Mouse (Mus musculus) neural tube, embryonic 14.5 days (tissue): ENCODE results near the gene Kcnh6. TPM values are rescaled to one million over a fixed set of nuclear protein-coding genes. Genes with fewer than 3 reads are reported as not detected.
A peak's percentile ranks its signal among the peaks of the same experiment; 100 is the strongest.
"Not testable (repeated sequence)": the region's sequence is repeated elsewhere in the genome, so short reads cannot be mapped to it uniquely, and the experiment has no call there.

ENCODE experiments used
- ATAC-seq: fragments of 200-750 bp; cut with Nextera tagmentation; 2 replicates; pipeline ENCODE4 v1.8.0; 2017; ENCODE audit warnings: low read depth, mild to moderate bottlenecking, moderate TSS enrichment, moderate library complexity
- H3K27ac ChIP-seq: fragments of 300-500 bp; sonication (generic); 2 replicates; pipeline ENCODE4 v1.5.1; 2014; ENCODE audit warnings: low read depth, mild to moderate bottlenecking, control low read depth, low read length, moderate library complexity, mixed read lengths
- H3K27me3 ChIP-seq: fragments of 300-500 bp; sonication (generic); 2 replicates; pipeline ENCODE4 v1.6.1; 2014; ENCODE audit warnings: low read length; ENCODE audit not compliant: control insufficient read depth, insufficient read depth
- H3K36me3 ChIP-seq: fragments of 300-500 bp; sonication (generic); 2 replicates; pipeline ENCODE4 v1.6.1; 2014; ENCODE audit warnings: low read length, mixed read lengths; ENCODE audit not compliant: control insufficient read depth, insufficient read depth
- H3K4me1 ChIP-seq: fragments of 300-500 bp; sonication (generic); 2 replicates; pipeline ENCODE4 v1.6.1; 2014; ENCODE audit warnings: low read length; ENCODE audit not compliant: control insufficient read depth, insufficient read depth
- H3K4me2 ChIP-seq: fragments of 300-500 bp; sonication (generic); 2 replicates; pipeline ENCODE4 v1.6.1; 2014; ENCODE audit warnings: mild to moderate bottlenecking, low read depth, low read length, control low read depth
- H3K4me3 ChIP-seq: fragments of 300-500 bp; sonication (generic); 2 replicates; pipeline ENCODE4 v1.5.1; 2014; ENCODE audit warnings: low read depth, low read length, control low read depth, mixed read lengths
- H3K9ac ChIP-seq: fragments of 300-500 bp; sonication (generic); replicated peaks from 2 replicates; pipeline ENCODE4 v1.6.1; 2014; ENCODE audit warnings: low read depth, mild to moderate bottlenecking, control low read depth, low read length, mixed read lengths
- H3K9me3 ChIP-seq: fragments of 300-500 bp; sonication (generic); 2 replicates; pipeline ENCODE4 v1.6.1; 2016; ENCODE audit warnings: low read length; ENCODE audit not compliant: control insufficient read depth
- WGBS: fragments of 180-500 bp; shearing (Covaris S2); extraction: QIAGEN DNeasy Blood & Tissue Kit; methylation state at CpG from one replicate; pipeline ENCODE4 v1.1.7; 2014; 5-methylcytosine and 5-hydroxymethylcytosine counted together
- polyA plus RNA-seq: library from polyadenylated mRNA; unstranded; fragments of >200 nt; fragmentation: Nextera tagmentation; extraction: Ambion mirVana; gene quantifications from 2 replicates; pipeline ENCODE4 v1.2.1, GENCODE M21; 2014

Gene Kcnh6
- polyA plus RNA-seq, 1 experiment from 2014 or later: 3.3 TPM

DNA sequence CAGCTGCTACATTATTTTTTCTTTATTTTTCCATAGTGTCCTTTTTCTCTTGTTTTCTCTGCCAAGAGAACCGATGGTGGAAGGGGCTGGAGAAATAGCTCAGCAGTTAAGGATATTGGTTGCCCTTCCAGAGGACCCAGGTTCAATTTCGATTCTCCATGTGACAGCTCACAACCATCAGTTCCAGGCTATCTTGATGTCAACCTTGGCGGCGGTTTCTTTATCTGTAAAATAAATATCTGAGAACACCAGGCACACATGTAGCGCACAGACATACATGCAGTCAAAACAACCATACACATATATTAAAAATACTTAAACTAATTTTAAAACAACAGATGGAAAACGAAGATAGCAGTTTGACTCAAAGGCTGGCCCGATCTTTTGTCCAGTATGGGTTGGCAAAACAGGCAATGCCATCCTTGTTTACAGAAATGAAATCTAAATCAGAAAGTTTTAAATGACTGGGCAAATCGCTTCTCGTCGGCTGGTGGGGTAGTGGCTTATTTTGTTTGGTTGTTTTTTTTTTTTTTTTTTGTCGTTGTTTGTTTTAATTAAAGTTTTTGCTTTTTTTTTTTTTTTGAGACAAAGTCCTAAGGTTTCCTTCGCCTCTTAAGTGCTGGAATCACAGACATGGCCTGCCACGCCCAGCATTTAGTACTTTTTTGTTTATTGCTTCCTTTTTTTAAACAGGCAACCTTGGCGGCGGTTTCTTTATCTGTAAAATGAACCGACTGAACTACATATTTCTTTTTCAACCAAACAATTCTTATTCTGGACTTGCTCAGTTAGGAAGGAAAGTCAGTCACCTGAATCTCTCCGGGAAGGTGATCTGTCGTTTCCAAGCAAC, 57.4 kb downstream of the Kcnh6 start:
- no peak overlapping the region for H3K27ac ChIP-seq
- no peaks in the 10 kb centered on the region for H3K27me3 ChIP-seq
- no peaks in the 10 kb centered on the region for H3K9me3 ChIP-seq
- H3K4me2 ChIP-seq: peak overlapping the region; percentile 95
- H3K9ac ChIP-seq: no peak overlapping the region
- peak overlapping the region; percentile 72 for H3K4me3 ChIP-seq
- no peak for ATAC-seq
- no peaks in the 10 kb centered on the region for H3K4me1 ChIP-seq
- WGBS: 46% methylated on average over 18 of the region's 18 CpGs
- H3K36me3 ChIP-seq: no peaks in the 10 kb centered on the region

DNA sequence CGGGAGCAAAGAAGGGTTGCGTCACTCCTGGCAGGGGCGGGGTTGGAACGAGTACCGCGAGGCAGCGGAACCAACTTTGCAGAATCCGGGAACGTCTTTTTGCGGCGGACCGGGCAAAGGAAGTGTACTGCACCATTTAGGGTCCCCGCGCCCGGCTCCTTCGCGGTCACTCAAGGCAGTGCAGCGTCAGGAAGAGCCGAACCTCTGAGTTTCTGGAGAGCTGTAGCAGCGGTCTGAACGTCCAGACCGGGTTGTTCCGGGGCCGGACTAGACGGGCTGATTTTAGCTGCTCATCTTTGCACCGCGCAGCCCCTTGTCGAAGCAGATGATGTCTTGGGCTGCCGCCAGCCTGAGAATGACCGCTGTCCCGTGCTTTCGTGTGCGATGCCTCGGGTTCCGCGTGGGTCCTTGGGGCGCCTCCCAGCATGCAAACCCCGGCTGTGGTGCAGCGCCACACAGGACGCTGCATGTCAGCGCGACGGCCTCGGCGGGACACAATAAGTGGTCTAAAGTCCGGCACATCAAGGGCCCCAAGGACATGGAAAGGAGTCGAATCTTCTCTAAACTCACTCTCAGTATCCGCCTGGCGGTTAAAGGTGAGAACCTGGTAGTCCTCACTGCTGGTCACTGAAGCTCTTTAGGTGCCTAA, 58.1 kb downstream of the Kcnh6 start, which contains the start of gene Taco1:
Gene Taco1, plus strand, starts transcription at position 139 of the 649 bp plus-strand sequence.
- Histone ChIP-seq H3K4me1 (no peaks in the 10 kb centered on the region), H3K36me3 (no peaks in the 10 kb centered on the region), H3K4me2 (peak within 1 kb of the TSS; percentile 95), H3K27ac (peak within 1 kb of the TSS; percentile 76), H3K27me3 (no peaks in the 10 kb centered on the region), H3K9ac (peak within 1 kb of the TSS; percentile 74), H3K4me3 (peak within 1 kb of the TSS; percentile 72), H3K9me3 (no peaks in the 10 kb centered on the region)
- ATAC-seq: peak; percentile 97
- WGBS: under 1% methylated on average over 49 of the region's 49 CpGs

DNA sequence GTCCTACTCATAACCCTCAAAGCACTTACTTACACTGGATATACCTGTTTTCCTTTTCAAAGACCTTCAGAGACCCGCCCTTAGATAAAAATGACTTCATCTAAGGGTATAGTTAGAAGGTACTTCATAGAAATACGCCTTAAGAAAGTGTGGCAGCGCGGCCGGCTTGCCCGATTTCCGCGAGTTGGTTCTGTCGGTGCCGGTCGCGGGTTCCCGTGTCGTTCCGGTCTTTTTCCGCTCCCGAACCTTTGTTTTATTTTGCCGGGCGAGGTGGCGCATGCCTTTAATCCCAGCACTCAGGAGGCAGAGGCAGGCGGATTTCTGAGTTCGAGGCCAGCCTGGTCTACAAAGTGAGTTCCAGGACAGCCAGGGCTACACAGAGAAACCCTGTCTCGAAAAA, 58.7 kb downstream of the Kcnh6 start:
- ATAC-seq, H3K4me1 ChIP-seq, H3K9me3 ChIP-seq, H3K27me3 ChIP-seq, H3K36me3 ChIP-seq, H3K27ac ChIP-seq: not testable (repeated sequence)
- H3K4me3 ChIP-seq: peak overlapping the region; percentile 72
- H3K4me2 ChIP-seq: peak overlapping the region; percentile 95
- 15% methylated on average over 23 of the region's 23 CpGs for WGBS
- peak overlapping the region; percentile 74 for H3K9ac ChIP-seq

DNA sequence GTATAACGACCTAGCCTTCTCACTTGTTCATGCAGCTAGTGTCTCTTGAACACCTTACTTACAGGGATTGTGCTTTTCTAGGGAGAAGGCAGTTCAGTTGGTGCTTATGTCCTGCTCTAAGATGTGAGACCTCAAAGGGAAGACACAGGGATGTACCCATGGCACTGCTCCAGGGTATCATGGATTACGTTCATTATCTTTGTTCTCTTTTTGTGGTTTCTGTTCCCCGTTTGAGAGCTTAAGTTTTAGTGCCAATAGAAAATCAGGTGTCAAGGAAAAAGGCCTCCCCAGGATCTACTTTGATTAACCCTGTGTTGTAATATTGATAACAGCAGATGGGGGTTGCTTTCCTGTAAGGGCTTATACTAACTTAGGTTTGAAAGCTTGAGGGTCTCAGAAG, 65.8 kb downstream of the Kcnh6 start:
- Histone ChIP-seq H3K27ac (no peak overlapping the region), H3K9me3 (no peaks in the 10 kb centered on the region), H3K9ac (no peak overlapping the region), H3K4me1 (no peaks in the 10 kb centered on the region), H3K4me2 (no peak overlapping the region), H3K4me3 (no peak overlapping the region), H3K27me3 (no peaks in the 10 kb centered on the region), H3K36me3 (0 out of 2 replicates have a peak, but pooled peaks cover 6% of the 10 kb centered on the region)
- ATAC-seq: no peak
- 87% methylated on average over 3 of the region's 3 CpGs for WGBS

DNA sequence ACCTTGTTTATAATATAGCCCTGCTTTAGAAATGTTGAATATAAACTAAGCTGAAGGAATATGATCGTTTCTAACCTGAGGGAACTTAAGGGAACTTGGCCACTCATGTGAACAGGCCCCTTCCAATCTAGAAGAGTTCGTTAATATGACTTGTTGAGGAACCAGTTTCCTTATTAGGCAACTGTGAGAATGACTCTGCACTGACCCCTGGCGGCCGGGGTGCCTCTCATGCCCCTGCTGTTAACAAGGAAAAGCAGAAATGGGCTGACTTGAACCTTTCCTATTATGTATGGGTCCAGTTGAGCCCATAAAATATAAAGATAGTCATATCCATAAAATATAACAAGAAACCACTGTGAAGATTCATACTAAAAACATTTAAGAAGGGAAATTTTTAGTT, 68.4 kb downstream of the Kcnh6 start:
- Histone ChIP-seq H3K27me3 (no peaks in the 10 kb centered on the region), H3K36me3 (0 out of 2 replicates have a peak, but pooled peaks cover 6% of the 10 kb centered on the region), H3K27ac (no peak overlapping the region), H3K9me3 (no peaks in the 10 kb centered on the region), H3K9ac (no peak overlapping the region), H3K4me2 (no peak overlapping the region), H3K4me3 (no peak overlapping the region), H3K4me1 (no peaks in the 10 kb centered on the region)
- no peak for ATAC-seq
- WGBS: 6% methylated on average over 4 of the region's 4 CpGs

Other genes with a start within 250 kb of the Kcnh6 start
- gene Cyb561, start 54.8 kb upstream of the Kcnh6 start, polyA plus RNA-seq: 37.7 and 38.1 TPM in 2 replicates
- gene Ace, start 40.2 kb upstream of the Kcnh6 start, polyA plus RNA-seq: 4.0 and 4.1 TPM in 2 replicates
- gene Ace3, start 13.4 kb upstream of the Kcnh6 start, polyA plus RNA-seq: not detected in 2 replicates
- gene Dcaf7, start 28.7 kb downstream of the Kcnh6 start, polyA plus RNA-seq: 143 and 164 TPM in 2 replicates
- 7.1 and 7.3 TPM in 2 replicates for gene Taco1, start 57.9 kb downstream of the Kcnh6 start, polyA plus RNA-seq
- 11.0 and 15.9 TPM in 2 replicates for gene Map3k3, start 76.5 kb downstream of the Kcnh6 start, polyA plus RNA-seq
- gene Gm10840, start 152.7 kb downstream of the Kcnh6 start, polyA plus RNA-seq: 0.88 TPM in 1 of 2 replicates, not detected in the other
- 120 and 140 TPM in 2 replicates for gene Limd2, start 152.7 kb downstream of the Kcnh6 start, polyA plus RNA-seq
- 33.0 and 34.8 TPM in 2 replicates for gene Strada, start 194.0 kb downstream of the Kcnh6 start, polyA plus RNA-seq
- 78.3 and 99.4 TPM in 2 replicates for gene Ccdc47, start 208.2 kb downstream of the Kcnh6 start, polyA plus RNA-seq
- 73.2 and 97.4 TPM in 2 replicates for gene Ddx42, start 208.8 kb downstream of the Kcnh6 start, polyA plus RNA-seq
- gene Ftsj3, start 248.0 kb downstream of the Kcnh6 start, polyA plus RNA-seq: 29.6 and 36.3 TPM in 2 replicates
- gene Psmc5, start 248.0 kb downstream of the Kcnh6 start, polyA plus RNA-seq: 300 and 322 TPM in 2 replicates